Mouse (Mus musculus): ENCODE data around the gene Gm20518.

Gm20518 gene

GRCm38 (mm10) chr16:17891567-17891959, at the start of gene Gm20518:
Gm20518 (minus strand) TSS chr16:17891671.
- DNase-seq (ENCODE audit: low read depth), result peak; percentile 99

- DNase-seq (ENCODE audit: low read depth), result no peak
Measured at GRCm38 (mm10) chr16:17939255-17939751, 47.8 kb upstream of the Gm20518 start.

GRCm38 (mm10) chr16:17938821-17939220, 47.4 kb upstream of the Gm20518 start:
- DNase-seq (ENCODE audit: low read depth), result peak; percentile 73

- DNase-seq (ENCODE audit: low read depth), result no peak
Measured at GRCm38 (mm10) chr16:17938187-17938586, 46.7 kb upstream of the Gm20518 start.

GRCm38 (mm10) chr16:17936776-17937175, 45.3 kb upstream of the Gm20518 start:
- no peak for DNase-seq (ENCODE audit: low read depth)

GRCm38 (mm10) chr16:17934445-17934910, 43.0 kb upstream of the Gm20518 start:
- peak; percentile 35 for DNase-seq (ENCODE audit: low read depth)

- no peak for DNase-seq (ENCODE audit: low read depth)
Measured at GRCm38 (mm10) chr16:17933594-17934444, 42.3 kb upstream of the Gm20518 start.

GRCm38 (mm10) chr16:17931906-17932460, 40.5 kb upstream of the Gm20518 start:
- DNase-seq (ENCODE audit: low read depth), result no peak

GRCm38 (mm10) chr16:17929631-17930030, 38.2 kb upstream of the Gm20518 start:
- no peak for DNase-seq (ENCODE audit: low read depth)

GRCm38 (mm10) chr16:17929211-17929610, 37.7 kb upstream of the Gm20518 start:
- DNase-seq (ENCODE audit: low read depth), result no peak

GRCm38 (mm10) chr16:17928627-17929104, 37.2 kb upstream of the Gm20518 start:
- peak; percentile 93 for DNase-seq (ENCODE audit: low read depth)

- peak; percentile 81 for DNase-seq (ENCODE audit: low read depth)
Measured at GRCm38 (mm10) chr16:17928087-17928580, 36.7 kb upstream of the Gm20518 start, which contains the start of gene Slc25a1. Slc25a1 (minus strand) TSS chr16:17928219.

- peak; percentile 69 for DNase-seq (ENCODE audit: low read depth)
Measured at GRCm38 (mm10) chr16:17927351-17928082, 36.0 kb upstream of the Gm20518 start.

- DNase-seq (ENCODE audit: low read depth), result no peak
Measured at GRCm38 (mm10) chr16:17922163-17922538, 30.7 kb upstream of the Gm20518 start.

GRCm38 (mm10) chr16:17921325-17922162, 30.1 kb upstream of the Gm20518 start:
- peak; percentile 98 for DNase-seq (ENCODE audit: low read depth)

- no peak for DNase-seq (ENCODE audit: low read depth)
Measured at GRCm38 (mm10) chr16:17920586-17920985, 29.1 kb upstream of the Gm20518 start.

- DNase-seq (ENCODE audit: low read depth), result peak; percentile 44
Measured at GRCm38 (mm10) chr16:17914307-17915249, 23.1 kb upstream of the Gm20518 start, which contains the start of gene Gsc2. Gsc2 (minus strand) TSS chr16:17915059.

GRCm38 (mm10) chr16:17911052-17911595, 19.7 kb upstream of the Gm20518 start, which contains the start of gene Ess2:
Ess2 (minus strand) TSS chr16:17911348.
- DNase-seq (ENCODE audit: low read depth), result peak; percentile 98

- no peak for DNase-seq (ENCODE audit: low read depth)
Measured at GRCm38 (mm10) chr16:17898462-17898861, 7.0 kb upstream of the Gm20518 start, which contains the start of the genes Dgcr2 and Tssk2. Dgcr2 (minus strand) TSS chr16:17898562. Tssk2 (plus strand) TSS chr16:17898637.

Data from induced T-regulatory cell, adult 2 months (primary cell).